Mouse (Mus musculus) retina, postnatal 7 days (tissue): ENCODE measurements around the gene Pon2.
"Not testable (repeated sequence)": the region's sequence is repeated elsewhere in the genome, so short reads cannot be mapped to it uniquely, and the experiment has no call there.

Source experiments
- DNase-seq: peaks from one replicate; pipeline ENCODE4 v3.0.0-alpha.2; 2012; ENCODE audit warnings: low read depth, low spot score

Gene Pon2

DNA sequence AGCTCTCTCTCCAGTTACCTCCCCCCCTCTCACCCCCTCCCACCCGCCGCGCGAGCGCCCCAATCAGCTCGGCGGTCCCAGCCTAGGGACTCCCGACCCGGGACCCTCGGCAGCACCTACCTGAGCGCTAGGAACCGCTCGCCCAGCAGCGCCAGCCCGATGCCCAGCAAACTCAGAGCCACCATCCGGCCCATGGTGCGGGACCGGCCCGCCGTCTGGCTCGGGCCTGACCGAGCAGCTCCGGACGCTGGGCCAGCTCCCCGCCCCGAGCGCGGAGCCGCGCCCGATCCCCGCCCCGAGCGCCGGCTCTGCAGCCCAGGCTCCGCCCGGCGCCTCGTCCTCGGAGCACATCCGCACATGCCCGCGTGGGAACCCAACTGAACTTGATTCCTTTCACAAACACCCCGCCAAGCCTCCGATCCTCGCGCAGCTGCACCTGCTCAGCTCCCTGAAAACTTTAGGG is at the start of gene Pon2:
Gene Pon2 (minus strand): TSS at position 364 of the 463 bp plus-strand sequence.
- no peak for DNase-seq

DNA sequence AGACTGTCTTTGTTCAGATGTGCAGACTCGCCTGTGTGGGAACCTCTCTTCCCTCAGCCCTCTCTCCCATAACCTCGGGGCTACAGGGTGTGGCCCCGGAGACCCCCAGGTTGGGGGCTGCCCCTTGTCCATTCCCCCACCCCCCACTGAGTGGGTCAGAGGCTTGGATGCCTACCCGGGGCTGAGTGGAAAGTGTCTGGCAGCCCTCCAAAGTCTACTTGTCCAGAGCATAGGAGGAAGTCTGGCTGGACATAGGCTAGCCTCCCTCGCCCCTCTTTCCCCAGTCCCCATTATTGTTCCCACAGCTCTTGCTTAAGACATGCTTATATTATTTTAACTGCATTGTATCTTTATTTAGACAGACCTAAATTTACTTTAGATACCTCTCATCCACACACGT is 46.0 kb upstream of the Pon2 start:
- DNase-seq, result no peak

DNA sequence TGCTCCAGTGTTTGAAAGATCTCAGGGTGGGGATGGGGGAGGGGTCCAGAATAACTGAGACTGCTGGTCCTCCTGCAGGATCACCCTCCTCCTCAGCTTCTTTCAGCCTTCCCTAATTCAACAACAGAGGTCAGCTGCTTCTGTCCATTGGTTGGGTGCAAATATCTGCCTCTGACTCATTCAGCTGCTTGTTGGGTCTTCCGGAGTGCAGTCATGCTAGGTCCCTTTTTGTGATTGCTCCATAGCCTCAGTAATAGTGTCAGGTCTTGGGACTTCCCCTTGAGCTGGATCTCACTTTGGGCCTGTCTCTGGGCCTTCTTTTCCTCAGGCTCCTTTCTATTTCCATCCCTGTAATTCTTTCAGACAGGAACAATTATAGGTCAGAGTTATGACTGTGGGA is 41.0 kb upstream of the Pon2 start:
- DNase-seq, result not testable (repeated sequence)

DNA sequence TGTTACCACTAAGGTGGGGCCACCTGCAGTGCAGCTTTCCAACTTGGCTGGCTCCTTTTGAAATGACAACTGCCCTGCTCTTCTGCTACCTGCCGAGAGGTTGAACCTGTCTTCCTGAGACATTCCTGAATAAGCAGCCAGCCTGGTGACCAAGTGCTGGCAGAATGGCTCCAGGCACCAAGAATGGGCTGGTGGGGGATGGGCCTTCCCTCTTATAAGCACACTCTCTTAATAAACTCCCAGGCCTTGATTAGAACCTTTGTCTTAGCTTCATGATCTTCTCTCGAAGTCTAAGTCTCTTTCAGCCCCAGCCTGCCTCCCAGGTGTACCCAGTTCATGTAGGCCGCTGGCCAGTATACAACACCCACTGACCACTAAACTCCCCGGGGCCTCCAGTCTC is 40.5 kb upstream of the Pon2 start:
- DNase-seq, result not testable (repeated sequence)

DNA sequence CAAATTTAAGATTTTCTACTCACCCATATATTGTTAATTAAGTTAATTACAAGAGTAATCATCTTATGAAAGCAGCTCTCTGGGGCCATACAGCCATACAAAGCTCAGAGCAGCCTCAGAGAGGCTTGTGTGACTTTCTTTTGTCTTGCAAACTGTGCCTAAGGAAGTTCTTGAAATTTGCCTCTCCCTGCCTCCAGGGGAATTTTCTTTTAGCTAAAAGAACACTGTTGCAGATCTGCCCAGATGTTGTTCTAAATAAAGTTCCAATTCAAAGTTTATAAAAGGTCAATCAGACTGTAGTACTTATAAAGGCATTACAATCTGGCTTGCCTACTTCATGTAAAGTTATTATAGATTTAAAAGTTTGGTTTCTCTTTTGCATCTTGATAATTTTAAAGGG is 37.8 kb upstream of the Pon2 start:
- not testable (repeated sequence) for DNase-seq

DNA sequence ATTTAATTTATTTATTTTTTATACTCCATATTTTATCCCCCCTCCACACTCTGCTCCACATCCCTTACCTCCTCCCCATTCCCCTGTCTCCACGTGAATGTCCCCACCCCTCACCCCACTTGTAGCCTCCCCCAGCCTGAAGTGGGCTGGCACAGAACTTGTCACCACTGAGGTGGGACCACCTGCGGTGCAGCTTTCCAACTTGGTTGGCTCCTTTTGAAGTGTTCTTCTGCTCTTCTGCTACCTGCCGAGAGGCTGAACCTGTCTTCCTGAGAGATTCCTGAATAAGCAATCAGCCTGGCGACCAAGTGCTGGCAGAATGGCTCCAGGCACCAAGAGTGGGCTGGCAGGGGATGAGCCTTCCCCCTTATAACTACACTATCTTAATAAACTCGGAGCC is 35.8 kb upstream of the Pon2 start:
- DNase-seq, result no peak

DNA sequence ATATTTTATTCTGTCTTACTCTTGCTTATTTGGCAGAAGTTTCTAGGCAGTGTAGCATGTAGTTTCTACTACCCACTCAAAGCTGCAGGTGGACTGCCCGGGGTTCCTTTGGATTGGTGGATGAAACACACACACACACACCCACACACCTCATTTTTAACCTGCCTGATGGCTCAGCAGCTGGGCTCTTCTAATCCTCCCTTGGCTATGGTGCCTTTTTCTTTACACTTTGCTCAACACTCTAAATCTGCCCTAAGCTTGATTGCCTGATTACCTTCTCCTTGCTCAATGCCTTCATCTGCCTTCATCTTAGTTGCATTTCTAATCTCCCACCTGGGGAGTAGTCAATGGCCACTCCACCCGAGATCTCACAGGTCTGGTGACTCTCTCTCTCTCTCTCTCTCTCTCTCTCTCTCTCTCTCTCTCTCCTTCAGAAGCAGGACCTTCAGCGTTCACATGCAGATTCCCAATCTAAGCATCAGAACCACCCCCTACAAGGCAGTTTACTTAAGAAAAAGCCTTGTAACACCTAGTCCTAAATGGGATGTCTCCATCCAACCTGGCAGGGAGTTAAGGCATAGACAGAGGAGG is 34.4 kb upstream of the Pon2 start:
- DNase-seq, result no peak

DNA sequence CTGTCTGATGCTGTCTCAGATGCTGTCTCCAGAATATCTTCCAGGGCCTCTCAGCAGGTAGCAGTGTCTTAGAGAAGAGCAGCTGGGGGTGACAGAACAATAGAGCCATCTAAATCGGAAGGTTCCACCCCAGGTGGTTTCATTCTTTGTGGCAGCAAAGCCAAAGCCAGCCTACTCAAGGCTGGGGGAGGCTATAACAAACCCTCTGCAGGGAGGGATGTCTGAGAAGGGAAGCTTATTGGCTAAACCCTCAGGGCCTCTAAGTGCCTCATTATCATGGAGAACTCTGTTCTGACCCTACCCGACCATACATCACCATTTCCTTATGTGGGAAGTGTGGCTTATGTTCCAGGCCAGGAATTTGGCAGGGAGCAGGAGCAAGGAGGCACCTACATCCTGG is 26.9 kb upstream of the Pon2 start:
- no peak for DNase-seq

DNA sequence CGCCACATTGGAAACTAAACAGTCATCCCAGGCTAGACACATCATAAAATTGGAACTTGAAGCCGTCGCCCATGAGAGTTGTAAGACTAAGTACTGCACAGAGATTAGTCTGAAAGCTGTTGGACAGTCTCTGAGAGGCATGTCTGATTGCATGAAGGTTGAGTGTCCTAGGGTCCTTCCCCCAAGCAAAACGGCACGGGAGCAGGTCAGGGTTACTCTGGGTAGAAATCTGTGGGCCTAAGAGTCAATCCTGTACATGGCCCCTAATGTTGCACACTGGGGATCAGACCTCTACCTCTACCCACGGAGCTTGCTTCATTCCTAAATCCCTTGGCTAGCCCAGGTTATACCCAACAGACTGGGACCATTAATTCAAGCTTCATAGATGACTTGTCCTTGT is 25.8 kb upstream of the Pon2 start:
- DNase-seq, result not testable (repeated sequence)

DNA sequence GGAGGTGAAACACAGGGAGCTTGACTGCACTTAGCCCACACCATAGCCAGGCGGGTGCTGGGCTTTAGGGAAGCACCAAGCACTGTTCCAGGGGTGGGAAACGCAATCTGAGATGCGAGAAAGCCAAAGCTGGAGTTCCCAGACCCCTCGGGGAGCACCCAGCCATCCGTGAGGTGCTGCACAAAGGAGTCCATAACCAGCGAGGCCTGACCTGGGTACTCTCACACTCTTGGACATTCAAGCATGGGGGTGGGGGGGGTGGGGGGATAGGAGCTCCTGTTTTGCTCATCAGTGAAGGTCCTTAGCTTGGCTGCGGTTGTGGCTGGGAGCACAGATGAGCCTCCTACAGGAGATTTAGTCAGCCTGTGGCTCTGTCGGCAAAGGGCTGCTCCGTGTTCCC is 18.4 kb upstream of the Pon2 start:
- no peak for DNase-seq

DNA sequence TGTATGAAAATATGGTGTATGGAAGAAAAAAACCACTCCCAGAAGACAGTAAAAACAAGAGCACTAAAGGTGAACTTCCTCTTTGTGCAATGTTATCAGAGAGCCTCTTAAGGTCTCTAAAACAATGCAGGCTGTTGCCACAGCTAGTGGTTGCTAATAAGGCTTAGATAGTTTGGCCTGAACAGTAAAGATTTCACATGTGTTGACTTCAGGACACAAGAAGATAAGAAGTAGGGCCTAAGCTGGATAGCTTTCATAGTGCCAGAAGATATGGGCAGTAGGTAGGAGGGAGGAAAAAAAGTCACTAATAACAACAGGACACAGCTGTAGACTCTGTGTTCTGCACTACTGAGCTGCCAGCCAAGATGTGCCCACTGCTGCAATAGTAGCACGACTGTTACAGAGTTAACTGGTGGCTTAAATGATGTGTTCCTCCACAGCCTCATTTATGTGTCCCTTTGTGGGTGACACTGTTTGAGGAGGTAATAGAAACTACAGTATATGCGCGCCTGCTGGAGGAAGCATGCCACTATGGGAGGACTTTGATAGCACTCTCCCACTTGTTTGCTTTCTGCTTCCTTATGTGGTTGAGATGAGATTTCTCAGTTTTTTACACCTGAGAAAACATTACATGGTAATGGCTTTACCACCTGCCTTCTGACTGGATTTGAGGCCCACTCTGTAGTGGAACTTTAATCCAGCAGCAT is 17.0 kb upstream of the Pon2 start:
- DNase-seq, result no peak

DNA sequence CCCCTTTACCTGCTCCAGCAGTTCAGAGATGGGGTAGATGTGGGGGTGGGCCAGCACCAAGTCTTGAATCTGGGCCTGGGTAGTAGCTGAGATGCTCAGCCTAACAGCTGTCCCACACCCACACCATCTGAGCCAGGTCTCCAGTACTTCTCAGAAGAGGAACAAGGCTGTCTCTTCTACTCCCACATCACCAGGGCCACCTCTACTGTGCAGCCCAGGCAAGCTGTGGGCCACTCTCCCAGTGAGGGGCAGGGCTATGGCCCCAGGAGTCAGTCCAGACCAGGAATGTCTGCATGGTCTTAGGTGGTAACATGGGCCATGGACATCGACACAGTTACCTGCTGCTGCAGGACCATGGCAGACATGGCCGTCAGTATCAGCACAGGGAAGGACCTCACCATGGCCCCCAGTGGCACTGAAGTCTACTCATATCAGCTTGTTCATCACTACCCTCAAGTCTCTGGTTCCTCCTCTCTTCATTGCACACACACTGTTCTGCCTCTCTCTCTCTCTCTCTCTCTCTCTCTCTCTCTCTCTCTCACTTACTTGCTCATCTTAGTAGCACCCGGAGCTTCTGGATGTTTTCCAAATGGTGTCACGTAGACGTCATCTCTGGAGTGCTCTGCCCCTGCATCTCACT is 15.8 kb upstream of the Pon2 start:
- DNase-seq, result no peak

DNA sequence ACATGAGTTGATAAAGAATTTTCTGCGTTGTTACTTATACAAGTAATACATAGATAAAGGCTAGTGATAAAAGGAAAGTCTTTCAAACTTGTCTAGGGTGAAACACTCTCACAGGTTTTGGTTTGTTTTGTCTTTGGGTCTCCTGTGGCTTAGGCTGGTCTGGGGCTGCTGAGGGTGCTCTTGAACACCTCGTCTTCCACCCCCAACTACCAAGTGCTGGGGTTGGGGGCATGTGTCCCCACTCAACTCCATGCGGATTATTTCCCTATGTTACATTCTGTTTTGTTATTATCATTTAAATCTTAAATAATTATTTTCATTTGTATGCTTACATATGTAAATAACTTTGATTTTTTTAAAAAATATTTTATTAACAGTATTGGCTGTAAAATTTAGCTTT is 12.2 kb upstream of the Pon2 start:
- DNase-seq, result no peak

DNA sequence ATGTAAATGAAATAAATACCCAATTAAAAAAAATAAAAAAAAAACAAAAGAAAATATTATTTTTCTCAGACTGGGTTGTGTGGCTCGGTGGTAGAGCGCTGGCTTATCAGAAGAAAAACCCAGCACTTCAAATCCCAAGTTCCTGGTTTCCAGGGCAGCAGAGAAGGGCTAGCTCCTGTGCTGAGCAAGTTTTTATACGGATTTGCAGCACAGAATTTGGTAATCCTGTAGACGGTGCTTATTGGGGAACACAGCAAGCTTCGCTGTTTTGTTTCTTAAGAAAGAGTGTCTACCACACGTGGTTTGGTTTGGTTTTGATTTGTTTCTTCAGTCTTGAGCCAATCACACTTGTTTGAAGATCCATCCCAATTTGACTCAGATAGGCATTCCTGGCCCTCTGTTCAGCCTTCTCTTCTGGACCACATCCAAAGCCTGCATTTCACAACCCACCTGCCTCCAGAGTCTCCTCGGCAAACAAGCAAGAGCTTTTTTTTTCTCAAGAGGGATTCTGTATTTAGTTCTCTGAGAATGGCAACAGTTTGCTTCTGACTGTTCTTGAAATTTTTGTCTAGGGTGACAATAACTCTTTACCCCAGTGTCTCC is 11.4 kb upstream of the Pon2 start:
- no peak for DNase-seq

DNA sequence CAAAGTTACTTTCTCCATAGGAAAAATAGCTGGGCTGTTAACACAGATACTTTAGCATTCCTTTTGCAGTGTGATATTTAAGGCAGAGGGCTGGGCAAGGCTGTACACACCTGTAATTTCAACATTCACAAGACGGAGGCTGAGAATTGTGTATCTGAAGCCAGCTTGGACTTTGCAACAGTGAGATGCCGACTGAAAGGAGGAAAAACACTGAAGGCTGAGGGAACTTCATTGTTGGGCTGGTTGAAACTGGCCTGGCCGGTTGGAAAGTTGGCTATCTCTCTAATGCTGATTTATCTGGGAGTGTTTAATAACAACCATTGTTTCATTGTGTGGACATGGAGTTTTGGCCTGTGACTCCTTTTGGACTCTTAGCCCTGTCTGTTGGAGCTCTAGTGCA is 7.7 kb upstream of the Pon2 start:
- no peak for DNase-seq

DNA sequence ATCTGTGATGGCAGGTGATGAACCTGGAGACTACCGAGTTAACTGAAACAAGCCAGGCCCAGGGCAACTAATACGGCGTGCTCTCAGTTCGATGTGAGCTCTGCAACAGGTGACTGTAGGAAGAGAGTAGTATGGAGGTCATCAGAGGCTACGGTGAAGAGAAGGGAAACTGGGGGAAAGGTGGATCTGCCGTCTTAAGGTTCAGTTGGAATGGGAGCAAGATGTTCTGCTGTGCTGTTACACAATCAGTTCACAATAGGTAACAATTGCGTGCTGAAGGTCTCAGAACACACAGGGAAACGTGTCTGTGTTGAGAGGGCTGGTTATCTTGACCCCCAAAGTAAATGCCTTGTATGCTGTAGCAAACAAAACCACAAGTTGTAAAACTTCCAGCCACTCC is 6.7 kb upstream of the Pon2 start:
- no peak for DNase-seq

DNA sequence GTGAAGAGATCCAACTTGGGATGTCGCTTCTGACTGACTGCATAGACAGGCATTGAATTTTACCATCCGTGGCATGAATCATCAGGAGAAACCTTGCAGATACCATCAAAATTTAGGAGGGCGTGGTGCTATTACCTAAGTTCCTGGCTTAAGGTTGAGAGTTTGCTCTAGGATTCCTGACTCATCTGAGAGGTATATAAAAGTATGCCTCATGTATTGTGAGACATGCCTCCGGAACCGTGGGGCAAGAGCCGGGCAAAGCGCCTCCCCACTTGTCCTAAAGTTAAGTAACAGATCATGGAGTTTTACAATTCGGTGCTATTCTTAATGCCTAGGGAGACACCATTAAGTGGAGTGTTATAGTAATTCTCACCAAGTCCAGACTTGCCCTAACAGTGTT is 2.4 kb upstream of the Pon2 start:
- DNase-seq, result no peak

DNA sequence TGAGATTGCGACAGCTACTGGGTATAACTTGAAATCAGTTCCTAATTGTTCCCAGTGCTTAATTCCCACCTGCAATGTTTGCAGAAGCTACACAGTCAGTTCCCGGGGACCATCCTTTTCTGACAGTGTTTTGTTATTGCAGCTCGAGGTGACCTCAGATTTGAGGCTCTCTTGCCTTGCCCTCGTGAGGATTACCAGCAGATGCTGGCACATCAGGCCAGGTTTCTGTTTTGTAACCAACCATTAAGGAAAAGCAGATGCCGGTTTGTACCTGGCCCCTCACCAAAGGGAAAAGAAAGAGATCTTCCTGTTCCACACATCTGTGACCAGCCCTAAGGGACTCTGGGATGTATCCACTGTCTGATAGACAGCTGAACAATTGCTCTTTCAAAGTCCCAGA is 1.3 kb upstream of the Pon2 start:
- no peak for DNase-seq

DNA sequence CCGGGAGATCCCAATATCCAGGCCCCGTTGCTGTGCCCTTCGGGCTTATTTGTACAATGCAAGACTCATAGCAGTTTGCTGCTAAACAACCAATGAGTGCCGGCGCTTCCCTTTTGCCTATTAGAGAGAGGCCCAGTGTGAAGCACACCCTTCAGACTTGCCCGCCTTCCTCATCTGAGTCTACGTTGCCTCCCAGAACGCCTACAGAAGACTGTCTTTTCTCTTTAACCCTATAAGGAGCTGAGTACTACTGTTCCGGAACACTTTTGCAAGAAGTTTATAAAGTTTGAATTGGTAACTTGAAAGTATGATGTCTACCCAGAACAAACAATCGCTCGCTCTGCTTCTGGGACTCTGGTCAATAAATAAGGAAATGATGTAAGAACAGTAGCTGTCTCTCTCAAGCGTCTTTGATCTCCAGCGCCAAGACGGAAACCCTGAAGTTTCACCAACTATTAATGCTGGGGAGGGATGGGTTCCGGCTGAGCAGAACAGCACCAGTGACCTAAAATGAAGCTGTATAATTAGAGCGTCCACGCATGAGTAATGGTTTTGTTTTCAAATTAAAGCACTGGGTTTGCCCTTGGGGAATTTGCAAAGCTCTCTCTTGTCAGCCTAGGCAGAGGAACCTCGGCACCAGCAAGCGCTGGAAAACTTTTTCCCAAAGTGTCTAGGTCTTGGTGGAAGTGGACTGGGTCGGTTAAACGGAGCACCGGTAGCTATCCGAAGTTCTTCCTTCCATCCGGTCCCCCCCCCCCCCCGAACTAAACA is 749 bp downstream of the Pon2 start:
- DNase-seq, result no peak

DNA sequence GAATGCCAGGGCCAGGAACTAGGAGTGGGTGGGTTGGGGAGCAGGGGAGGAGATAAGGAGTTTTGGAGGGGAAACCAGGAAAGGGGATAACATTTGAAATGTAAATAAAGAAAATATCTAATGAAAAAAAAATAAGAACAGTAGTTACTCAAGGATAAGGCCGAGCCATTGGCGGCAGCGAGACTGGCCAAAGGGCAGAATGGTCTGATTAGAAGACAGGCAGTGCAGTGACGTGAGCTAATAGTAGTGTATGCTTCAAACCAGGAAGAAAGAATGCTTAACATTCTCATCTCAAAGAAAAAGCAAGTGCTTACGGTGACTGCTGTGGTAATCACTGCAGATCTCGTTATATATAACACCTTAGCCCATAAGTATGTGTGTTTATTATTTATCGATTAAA is 2.2 kb downstream of the Pon2 start:
- no peak for DNase-seq

DNA sequence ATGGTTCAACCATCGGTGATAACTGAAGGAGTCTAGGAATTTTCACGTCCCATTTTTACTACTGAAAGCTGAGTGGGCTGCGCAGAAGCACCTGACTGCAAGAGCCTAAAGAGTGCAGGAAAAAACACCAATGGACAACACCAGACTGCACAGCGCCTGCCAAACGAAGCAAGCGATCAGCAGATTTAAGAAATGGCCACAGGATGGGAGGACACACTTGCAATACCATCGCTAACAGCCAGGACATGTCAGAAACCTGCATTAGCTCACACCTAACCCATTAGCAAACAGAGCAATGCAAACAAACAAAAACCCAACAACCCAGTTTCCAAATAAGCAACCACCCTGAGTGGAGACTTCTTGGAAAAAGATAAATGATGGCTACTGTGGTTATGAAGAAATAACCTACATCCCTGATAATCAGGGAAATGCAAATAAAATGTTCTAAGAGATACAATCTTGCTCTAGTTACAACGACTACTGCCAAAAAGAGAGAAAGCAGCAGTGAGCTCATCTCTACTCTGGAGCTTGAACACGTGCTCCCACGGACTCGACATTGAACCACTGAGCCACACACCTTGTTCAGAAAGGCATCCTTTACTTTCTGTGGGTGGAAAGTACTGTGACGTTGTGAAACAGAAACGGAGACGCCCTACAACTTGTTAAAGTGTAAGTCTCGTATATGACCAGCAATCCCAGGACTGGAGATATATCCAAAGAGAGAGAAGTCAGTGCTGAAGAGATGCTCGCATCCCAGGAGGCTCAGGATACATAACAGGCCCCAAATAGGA is 3.4 kb downstream of the Pon2 start:
- DNase-seq, result no peak
